Mouse (Mus musculus): ENCODE results near the gene Bend7.

Bend7 gene

GRCm38 (mm10) chr2:4782809-4783641 is 65.4 kb downstream of the Bend7 start:
- no peak for DNase-seq

GRCm38 (mm10) chr2:4784012-4784411 is 66.4 kb downstream of the Bend7 start:
- no peak for DNase-seq

GRCm38 (mm10) chr2:4785016-4785415 is 67.4 kb downstream of the Bend7 start:
- DNase-seq: no peak

- DNase-seq: no peak
These were observed 69.6 kb downstream of the Bend7 start for GRCm38 (mm10) chr2:4787223-4787622.

GRCm38 (mm10) chr2:4791646-4792045 is 74.0 kb downstream of the Bend7 start:
- no peak for DNase-seq

- no peak for DNase-seq
These were observed 74.9 kb downstream of the Bend7 start for GRCm38 (mm10) chr2:4792554-4792953.

GRCm38 (mm10) chr2:4802395-4803176 is 85.0 kb downstream of the Bend7 start:
- no peak for DNase-seq

GRCm38 (mm10) chr2:4816308-4816707 is 98.7 kb downstream of the Bend7 start:
- no peak for DNase-seq

GRCm38 (mm10) chr2:4817678-4818077 is 100.0 kb downstream of the Bend7 start:
- no peak for DNase-seq

- no peak for DNase-seq
These were observed 102.6 kb downstream of the Bend7 start for GRCm38 (mm10) chr2:4820230-4820629.

- DNase-seq: no peak
These were observed 106.4 kb downstream of the Bend7 start for GRCm38 (mm10) chr2:4824067-4824466.

- DNase-seq: no peak
These were observed 110.4 kb downstream of the Bend7 start for GRCm38 (mm10) chr2:4828032-4828431.

GRCm38 (mm10) chr2:4828446-4828997 is 110.9 kb downstream of the Bend7 start:
- no peak for DNase-seq

- no peak for DNase-seq
These were observed 111.4 kb downstream of the Bend7 start for GRCm38 (mm10) chr2:4829007-4829406.

- no peak for DNase-seq
These were observed 111.9 kb downstream of the Bend7 start for GRCm38 (mm10) chr2:4829489-4830065.

- DNase-seq: no peak
These were observed 113.9 kb downstream of the Bend7 start for GRCm38 (mm10) chr2:4831493-4831892.

GRCm38 (mm10) chr2:4832166-4832565 is 114.5 kb downstream of the Bend7 start:
- no peak for DNase-seq

GRCm38 (mm10) chr2:4849449-4849848 is 131.8 kb downstream of the Bend7 start:
- DNase-seq: no peak
